Mouse (Mus musculus): ENCODE measurements around the gene Cnr2.
A peak's percentile ranks its signal among the peaks of the same experiment; 100 is the strongest.

The Cnr2 gene

DNA sequence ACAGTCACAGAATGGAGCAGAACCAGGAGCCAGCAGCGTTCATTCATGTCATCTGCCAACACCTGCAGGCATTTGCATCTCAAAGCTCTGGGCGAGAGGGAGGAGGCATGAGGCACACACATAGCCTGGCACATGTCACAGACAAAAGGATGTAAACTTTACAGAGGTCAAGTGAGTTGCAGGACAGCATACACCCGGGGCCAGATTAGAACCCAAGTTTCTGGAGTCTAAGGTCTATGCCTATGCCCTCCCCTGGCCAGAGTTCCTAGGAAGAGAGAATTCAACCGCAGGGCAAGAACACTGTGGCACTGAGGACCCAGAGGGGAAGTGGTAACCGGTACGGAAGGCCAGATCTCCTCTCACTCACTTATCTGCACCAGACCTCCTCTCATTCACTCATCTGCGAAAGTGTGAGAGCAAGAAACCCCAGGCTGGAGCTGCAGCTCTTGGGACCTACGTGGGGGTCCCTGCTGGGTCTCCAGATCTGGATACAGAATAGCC lies at the start of gene Cnr2:
TSS of gene Cnr2 (plus strand) at position 324 of the 501 bp plus-strand sequence.
- DNase-seq (ENCODE audit: low spot score in 2 of 2), result no peak

DNA sequence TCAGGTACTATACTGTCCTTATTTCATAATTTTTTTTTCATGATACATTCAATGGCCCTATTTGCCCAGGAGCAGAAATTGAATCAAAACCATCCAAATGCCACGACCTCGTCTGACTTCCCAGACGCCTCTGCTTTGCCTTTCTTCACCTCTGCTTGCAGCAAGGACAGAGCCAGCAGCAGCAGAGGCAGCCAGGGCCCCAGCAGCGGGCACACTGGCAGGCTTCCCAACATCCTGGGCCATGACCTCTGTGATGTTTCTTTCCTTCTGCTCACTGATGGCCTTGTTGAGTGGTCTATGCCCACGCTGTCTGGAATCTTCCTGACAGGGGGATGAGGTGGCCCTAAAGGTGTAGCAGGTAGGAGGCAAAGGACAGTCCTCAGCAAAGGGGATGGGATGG lies 47.6 kb upstream of the Cnr2 start:
- DNase-seq (ENCODE audit: low spot score in 2 of 2), result peak in 1 of 2 experiments; percentile 32

DNA sequence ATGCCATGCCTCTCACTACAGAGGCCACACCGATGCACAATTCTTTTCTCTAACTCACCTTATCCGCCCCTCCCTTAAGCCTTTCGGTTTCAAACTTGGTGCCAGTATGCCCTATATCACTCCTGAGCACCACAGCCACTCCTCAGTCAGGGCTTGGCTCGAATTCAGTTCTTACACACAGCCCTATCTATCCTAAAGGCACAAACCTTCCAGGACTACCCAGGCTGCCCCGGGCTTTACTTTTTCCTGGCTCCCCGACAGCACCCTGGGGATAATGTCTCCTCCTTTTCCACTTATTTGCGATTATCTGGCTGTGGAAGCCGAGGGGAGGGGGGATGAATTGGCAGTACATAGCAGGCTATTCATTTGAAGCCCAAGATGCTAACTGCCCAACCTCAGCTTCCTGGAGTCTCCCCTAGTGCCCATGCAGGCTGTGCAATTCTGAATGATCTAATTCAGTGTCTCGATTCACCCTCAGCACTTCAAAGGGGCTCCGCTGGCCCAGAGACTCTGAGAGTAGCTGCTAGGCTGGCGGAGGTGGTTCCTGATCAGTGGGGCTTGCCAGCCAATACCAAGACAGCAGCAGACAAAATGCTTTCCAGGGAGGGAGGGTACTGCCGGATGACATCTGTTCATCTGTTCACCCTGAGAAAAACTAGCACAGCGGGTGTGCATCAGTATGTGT lies 44.6 kb upstream of the Cnr2 start:
- no peak for DNase-seq (ENCODE audit: low spot score in 2 of 2)

DNA sequence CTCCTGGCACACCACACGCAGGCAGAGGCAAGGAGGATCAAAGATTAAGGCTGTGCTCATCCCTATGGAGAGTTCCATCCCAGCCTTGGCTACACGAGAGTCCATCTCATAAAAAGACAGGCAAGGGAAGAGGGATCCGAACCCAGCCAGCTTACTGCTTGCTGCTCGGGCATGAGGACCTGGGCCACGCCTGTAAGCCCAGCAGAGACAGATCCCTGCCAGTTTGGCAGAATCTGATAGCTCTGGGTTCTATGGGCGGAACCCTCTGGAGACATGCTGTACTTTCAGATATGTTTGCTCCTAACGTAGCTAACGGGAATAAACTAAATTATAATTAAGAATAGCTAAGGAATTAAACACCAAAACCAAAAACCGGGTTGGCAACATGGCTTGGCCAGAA lies 43.3 kb upstream of the Cnr2 start:
- no peak for DNase-seq (ENCODE audit: low spot score in 2 of 2)

DNA sequence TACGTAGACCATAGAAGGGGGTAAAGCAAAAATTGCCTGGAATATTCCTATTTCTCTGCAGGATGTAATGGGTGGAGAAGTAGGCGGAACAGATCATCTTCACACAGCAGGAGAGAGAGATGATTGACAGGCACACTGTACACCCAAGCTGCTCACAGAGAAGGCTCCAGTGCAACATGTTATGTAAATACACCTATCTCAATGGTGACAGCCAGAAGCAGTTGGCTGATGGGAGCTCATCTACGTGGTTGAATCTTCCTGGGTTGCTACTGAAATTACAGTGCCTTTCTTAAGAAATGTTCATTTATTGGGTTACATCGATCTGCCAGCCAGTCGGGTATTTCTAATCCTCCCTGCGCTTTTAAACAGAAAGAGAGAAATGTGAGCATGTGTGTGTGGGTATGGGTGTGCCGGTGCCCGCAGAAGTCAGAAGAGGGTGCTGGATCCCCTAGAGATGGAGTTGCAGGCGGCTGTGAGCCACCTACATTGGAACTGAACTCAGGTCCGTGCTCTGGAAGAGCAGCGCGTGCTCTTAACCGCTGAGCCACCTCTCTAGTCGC lies 41.1 kb upstream of the Cnr2 start:
- DNase-seq (ENCODE audit: low spot score in 2 of 2), result no peak

DNA sequence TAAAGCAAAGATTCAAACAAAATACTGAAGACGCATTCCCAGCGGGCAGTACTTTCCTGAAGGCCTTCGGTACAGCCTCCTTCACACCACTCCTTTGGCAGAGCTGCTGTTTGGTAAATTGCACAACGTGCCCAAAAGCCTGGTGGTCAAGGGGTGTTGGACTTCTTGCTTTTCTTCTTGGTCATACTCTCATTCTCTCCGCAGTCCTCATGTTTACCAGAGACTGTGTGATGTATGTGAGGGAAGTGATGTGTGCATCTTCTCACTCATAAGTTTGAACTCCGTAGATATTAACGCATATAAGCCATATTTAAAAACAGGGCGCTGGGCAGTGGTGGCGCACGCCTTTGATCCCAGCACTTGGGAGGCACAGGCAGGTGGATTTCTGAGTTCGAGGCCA lies 40.6 kb upstream of the Cnr2 start:
- no peak for DNase-seq (ENCODE audit: low spot score in 2 of 2)

DNA sequence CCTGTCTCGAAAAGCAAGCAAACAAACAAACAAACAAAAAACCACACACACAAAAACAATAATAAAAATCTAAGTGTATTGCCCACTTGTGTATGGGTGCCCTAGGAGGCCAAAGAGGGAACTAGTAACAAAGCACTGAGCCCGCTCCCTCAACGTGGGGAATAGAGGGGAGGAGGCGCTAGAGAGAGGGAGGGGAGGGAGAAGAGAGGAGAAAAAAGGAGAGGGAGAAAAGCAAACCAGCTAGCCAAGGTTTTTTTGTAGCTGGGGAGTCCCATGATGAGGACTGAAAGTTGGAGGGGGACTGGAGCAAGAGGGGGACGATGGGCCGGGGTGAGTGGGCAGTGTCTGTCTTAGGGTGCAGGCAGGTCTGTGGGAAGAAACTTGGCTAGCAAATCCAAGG lies 40.1 kb upstream of the Cnr2 start:
- DNase-seq (ENCODE audit: low spot score in 2 of 2), result no peak

DNA sequence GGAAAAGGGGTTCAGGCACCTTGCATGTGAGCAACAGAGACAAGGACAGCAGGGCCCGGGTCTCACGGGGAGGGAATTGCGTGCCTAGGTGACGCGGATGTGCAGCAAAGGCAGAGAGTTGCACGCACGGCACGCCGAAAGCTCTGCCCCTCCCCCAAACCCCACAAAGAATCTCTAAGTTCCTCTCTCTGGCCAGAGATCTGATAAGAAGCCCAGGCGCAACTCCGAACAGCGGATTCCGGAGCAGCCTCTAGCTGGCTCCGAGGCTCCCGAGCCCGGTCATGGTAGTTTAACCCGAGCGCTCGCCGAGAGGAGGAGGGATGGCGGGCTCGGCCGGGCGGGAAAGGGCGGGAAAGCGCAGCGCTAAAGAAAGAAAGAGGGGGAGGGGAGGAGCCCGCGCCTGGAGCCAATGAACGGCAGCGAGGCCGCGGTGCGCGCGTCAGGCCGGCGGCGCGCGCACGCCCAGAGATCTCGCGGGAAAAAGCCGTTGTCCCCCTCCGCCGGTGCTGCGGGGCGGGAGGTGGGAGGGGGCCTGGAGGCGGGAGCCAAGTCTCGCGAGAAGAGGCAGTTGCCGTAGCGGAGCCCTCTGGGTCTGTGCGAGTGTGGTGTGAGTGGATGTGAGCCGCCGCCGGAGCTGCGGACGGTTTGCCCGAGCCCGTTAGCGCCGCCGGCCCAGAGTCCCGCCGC lies 39.5 kb upstream of the Cnr2 start, which contains the start of gene Srsf10:
TSS of gene Srsf10 (plus strand) at position 212 of the 687 bp plus-strand sequence.
- peak; percentile 94 to 96 for DNase-seq (ENCODE audit: low spot score in 2 of 2)

DNA sequence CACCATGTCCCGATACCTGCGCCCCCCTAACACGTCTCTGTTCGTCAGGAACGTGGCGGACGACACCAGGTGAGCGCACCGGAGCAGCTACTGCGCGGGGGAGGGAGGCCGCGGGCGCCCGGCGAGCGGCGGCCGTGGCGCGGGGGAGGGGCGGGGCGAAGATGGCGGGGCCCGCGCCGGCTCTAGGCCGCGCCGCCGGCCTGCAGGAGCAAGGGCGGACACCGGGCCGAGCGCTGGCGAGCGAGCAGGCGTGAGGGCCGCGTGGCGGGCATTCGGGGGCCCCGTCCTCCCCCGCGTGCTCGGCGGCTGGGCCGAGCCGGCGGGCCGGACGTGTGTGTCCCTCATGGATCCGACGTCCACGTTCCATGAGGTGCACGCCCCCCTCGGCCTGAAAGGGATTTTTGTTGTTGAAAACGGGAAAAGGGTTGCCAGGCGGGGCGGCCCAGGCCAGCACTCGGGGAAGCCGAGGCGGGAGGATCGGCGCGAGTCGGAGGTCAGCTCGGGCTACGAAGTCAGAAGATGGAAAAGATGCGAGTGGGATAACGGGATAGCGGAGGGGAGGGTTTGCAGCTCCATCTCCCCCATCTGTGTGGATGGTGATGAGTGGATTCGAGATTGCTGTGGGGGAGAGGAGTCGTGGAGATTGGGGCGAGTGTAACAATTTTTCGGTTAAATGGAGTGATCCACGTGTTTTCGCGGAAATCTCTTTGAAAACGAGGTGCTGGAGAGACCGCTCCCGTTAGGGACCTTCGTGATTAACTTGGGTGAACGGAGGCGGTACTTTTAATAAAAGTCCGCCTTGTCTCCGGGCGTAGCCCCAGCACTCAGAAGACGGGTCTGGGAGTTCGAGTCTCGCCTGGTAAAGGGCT lies 38.7 kb upstream of the Cnr2 start:
- peak; percentile 64 to 66 for DNase-seq (ENCODE audit: low spot score in 2 of 2)

DNA sequence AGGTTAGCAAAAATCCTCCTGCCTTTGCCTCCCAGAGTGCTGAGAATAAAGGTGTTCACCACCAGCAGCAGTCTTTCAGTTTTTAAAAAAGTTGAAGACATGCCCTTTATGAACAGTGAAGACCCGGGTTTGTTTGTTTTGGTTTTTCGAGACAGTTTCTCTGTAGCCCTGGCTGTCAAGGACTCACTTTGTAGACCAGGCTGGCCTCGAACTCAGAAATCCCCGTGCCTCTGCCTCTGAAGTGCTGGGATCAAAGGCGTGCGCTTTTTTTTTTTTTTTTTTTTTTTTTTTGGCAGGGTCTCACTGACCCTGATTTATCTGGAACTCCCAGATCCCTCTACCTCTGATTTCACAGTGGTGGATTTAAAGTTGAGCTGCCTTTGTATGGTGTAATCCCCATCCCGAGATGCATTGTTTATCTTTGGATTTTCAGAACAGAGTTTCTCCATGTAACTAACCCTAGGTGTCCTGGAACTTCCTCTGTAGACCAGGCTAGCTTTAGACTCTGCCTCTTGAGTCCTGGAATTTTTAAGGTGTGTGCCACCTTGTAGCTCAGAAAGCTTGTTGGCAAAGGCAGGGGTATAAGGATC lies 37.5 kb upstream of the Cnr2 start:
- no peak for DNase-seq (ENCODE audit: low spot score in 2 of 2)

DNA sequence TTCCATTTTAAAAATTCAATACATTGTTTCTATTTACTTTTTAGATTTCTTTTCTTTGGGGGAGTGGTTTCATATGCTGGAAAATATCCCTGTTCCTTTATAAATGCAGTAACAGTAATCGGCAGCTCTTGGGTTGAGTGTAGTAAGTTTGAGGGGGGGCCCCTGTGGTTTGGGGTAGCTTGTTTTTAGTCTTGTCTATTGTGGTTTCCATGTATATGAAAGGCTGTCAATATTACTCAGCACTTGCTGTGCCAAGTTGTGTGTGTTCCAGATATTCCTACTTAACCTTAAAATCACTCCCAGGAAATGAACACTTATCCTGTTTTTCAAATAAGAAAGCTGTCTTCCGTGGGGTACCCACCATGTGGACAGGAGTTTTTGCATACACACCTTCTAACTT lies 26.2 kb upstream of the Cnr2 start:
- no peak for DNase-seq (ENCODE audit: low spot score in 2 of 2)

DNA sequence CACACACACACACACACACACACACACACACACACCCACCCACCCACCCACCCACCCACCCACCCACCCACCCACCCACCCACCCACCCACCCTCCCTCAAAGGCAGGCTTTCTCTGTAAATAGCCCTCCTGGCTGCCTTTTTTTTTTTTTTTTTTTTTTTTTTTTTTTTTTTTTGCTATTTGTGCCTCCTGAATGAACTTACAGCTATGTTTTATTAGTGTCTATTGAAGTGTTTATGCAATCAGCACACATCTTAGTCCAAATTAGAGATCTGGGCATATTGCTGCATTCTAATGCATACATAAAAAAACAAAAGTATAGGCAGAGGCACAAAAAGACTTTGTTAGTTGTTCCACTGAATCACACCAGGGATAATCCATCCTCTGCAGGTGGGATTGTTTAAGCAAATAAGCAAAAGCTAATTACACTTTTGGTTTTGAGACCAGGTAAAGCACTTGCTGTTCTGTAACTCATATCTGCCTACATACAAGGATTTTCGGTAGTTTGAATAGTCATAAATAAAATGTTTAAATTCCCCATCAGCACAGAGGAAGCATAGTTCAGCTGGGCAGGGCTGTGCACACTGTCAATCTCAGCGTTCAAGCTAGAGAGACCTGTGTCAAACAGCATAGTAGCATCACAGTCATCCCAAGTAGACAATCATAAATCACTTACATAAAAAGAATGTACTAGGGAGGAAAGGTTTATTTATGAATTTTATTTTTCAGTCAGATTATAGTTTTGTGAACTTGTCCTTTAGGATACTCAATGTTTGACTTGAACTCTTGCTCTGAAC lies 24.8 kb upstream of the Cnr2 start:
- no peak for DNase-seq (ENCODE audit: low spot score in 2 of 2)

DNA sequence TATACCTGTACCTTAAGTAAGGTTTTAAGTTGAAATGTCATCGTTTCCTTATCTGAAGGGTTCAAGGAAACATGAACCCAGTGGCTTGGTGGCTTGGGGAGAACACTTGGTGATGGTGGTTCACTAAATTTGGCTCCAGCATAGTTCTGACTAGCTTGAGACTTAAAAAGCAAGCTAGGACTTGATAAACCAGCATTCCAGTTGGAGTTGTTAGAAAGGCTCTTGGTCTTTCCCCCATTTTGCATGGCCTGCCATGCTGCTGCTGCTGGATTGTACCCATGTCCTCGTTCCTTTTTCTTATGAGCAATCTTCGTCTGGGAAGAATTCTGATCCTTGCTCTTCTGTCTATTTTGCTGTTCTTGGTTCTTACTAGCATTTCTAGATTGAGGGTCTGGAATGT lies 23.2 kb upstream of the Cnr2 start:
- no peak for DNase-seq (ENCODE audit: low spot score in 2 of 2)

DNA sequence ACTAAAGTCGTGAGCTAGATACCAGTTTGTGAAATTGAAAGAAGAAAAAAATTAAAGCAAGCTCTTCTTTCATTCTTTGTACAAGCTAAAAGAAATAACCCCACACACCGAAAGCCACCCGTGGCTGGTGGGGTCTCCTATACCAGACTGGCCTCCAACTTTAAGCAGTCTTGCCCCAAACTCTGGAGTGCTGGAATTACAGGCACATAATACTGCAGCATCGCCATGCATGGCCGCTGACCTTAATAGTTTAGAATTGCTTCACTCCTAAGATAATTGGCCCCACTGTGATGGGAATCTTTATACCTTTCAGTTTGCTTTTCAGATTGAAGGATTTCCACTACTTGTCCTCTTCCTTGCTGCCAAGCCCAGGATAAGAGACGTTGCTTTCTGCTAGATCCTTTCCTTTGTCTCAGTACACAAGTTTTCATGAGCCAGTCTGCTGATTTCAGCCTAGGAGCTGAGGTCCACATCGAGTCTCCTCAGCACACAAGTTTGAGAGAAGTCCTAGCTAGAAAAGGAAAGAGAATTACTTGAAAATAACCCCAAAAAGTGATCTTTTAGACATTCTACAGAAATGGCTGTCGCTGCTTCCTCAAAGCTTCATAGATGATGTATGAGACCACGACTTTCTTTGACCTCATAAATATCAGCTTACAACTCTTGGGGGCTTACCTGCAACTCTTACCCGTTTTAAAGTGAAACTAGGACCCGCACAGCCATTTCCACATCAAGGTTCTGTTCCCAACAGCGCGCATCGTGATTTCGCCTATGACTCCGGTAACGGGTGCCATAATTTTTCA lies 22.4 kb upstream of the Cnr2 start:
- DNase-seq (ENCODE audit: low spot score in 2 of 2), result no peak

DNA sequence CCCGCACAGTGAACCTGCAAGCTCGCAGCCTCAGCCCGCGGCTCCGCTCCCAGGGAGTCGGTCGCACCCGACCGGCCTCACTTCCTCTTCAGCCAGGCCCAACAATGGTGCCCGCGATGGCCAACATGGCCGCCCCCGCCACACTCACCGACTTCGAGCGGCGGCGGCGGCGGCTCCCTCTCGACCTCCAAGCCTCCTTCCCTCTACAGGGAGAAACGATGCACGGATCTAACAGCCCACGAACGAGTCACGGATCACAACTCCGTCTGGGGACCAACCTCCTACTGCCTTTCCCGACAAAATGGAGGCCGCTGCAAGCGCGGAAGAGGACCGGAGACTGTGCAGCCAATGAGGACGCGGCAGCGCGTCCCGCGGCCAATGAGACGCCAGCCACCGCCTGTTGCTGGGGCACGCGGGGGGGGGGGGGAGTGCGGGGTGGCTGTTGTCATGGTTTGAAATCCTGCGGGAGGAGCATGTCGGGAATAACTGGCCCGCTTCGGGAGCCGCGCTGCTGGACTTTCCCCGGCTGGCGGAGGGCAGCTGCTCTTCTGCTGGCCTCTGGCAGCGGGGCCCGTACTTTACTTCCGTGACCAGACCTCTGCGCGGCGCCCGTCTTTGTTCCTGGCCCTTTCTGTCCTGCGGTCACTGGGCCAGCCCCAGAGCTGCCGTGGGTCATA lies 21.5 kb upstream of the Cnr2 start, which contains the start of gene Pnrc2:
TSS of gene Pnrc2 (minus strand) at position 325 of the 677 bp plus-strand sequence.
- peak; percentile 91 to 95 for DNase-seq (ENCODE audit: low spot score in 2 of 2)

DNA sequence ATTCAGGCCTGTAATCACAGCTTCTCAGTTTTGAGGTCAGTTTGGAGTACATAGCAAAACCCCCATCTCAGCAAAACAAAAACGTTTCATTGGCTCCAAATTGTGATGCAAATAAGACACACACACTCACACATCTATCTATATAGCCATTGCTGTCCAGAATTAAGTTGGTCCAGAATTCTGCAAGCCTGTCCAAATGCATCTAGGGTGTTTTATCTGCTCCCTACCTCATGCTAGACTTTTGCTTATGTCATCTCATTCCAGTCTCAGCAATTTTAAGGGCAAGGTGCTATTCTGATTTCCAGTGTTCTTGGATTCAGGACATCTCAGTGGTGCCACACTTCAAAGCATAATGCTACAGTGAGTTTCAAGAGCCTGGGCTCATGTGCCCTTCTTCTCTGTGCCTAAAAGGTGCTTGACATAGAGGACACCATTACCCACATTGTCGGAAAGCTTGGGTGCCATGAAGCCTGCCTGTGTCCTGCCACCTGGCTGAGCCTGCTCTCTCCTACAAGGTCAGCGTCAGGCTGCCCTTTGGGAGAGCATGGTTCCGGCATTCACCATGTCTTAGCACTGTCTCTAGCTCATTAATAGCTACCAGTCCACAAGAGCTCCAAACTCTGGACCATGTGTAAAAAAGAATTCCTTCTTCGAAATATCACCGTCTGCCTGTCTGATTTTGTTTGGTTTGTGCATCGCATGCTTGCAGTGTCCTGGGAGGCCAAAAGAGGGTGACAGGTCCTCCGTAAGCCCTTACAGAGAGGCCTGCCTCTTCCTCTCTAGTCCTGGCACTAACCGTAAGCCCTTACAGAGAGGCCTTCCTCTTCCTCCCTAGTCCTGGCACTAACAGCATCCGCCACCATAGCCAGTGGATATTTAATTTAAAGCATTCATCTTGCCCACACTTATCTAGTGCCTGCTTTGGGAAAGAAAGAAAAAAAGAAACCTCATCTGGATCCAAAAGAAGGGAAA lies 20.3 kb upstream of the Cnr2 start:
- DNase-seq (ENCODE audit: low spot score in 2 of 2), result no peak

DNA sequence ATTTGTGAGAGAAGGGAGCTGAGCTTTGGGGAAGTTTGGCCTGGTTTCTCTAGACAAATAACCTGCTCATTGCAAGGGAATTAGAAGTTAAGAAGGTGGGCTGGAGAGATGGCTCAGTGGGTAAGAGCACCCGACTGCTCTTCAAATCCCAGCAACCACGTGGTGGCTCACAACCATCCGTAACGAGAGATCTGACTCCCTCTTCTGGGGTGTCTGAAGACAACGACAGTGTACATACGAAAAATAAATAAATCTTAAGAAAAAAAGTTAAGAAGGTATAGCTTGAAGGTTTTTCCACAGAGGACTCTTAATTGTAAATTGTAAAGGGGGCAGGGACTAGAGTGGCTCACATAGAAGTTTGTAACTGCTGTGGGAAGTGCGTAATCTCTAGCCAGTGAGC lies 19.6 kb upstream of the Cnr2 start:
- DNase-seq (ENCODE audit: low spot score in 2 of 2), result no peak

DNA sequence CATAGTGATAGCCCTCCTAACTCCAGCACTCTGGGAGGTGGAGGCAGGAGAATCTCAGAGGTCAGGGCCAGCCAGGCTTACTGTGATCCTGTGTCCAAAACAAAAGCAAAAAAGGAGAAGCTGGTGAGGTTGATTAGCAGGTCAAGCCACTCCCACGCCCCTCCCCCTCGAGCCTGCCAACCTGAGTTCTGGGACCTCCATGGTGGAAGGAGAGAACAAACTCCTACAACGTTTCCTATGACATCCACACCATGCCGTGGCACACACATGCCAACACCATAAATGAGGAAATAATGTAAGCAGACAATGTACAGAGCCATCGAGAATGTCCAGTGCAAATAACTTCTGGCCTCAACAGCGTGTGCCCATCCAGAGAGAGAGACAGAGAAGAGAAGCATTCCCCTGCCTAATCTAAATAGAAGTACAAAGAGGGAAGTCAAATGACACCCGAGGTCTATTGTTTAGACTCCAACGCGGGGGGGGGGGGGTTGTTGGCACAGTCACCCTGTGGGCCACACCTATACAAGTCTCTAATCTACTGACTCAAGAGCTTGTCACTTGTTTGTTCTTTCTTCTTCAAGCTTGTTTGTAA lies 19.1 kb upstream of the Cnr2 start:
- peak; percentile 54 to 63 for DNase-seq (ENCODE audit: low spot score in 2 of 2)
